Mouse (Mus musculus): ENCODE measurements around the gene Tfap2c. TPM values are rescaled to one million over a fixed set of nuclear protein-coding genes. Genes with fewer than 3 reads are reported as not detected.

Tfap2c gene
- total RNA-seq, 1 experiment: 19.7 TPM

- peak; percentile 66 for DNase-seq (ENCODE audit: low read depth, low spot score)
- no peak overlapping the region; the same call in 1 of the 2 replicates for H3K9ac ChIP-seq (ENCODE audit: insufficient read depth, low read depth, low read length, poor library complexity, severe bottlenecking)
- peak overlapping the region; percentile 35; the same call in 1 of the 2 replicates for H3K27ac ChIP-seq (ENCODE audit: insufficient read depth, low read depth, low read length, poor library complexity, severe bottlenecking)
- H3K36me3 ChIP-seq (ENCODE audit: control insufficient read depth, insufficient read depth, low read length, poor library complexity, severe bottlenecking): peaks cover 2% of the 10 kb centered on the region; the same call in 1 of the 2 replicates
- H3K4me3 ChIP-seq (ENCODE audit: insufficient read depth in 1 of 2, low read depth in 1 of 2, low read length in 2 of 2, poor library complexity in 1 of 2, severe bottlenecking in 1 of 2): no peak overlapping the region
- no peaks in the 10 kb centered on the region for H3K9me3 ChIP-seq (ENCODE audit: control insufficient read depth, insufficient read depth, low read depth, low read length)
- TF ChIP-seq HCFC1 (IDR thresholded peaks at IDR 0.05; ENCODE audit: borderline replicate concordance, insufficient read depth, low read length) (no peak), MAFK (IDR thresholded peaks at IDR 0.05; ENCODE audit: insufficient read depth, low read depth, low read length) (no peak), ZNF384 (IDR thresholded peaks at IDR 0.05; ENCODE audit: low read depth, low read length) (no peak), ZC3H11A (IDR thresholded peaks at IDR 0.05; ENCODE audit: borderline replicate concordance, low read depth, low read length) (no peak), CHD2 (IDR thresholded peaks at IDR 0.05; ENCODE audit: low read depth, low read length) (no peak)
- in situ Hi-C loops (cut with MboI; ENCODE audit: low sequenced_read_pairs in 2 of 2, unreplicated experiment in 2 of 2): no loop called here
- H3K4me1 ChIP-seq (ENCODE audit: control insufficient read depth in 2 of 2, insufficient read depth in 2 of 2, low read length in 2 of 2, poor library complexity in 1 of 2): peaks cover 0 to 41% of the 10 kb centered on the region in 2 experiments
These were observed 28.6 kb upstream of the Tfap2c start for GRCm38 (mm10) chr2:172520616-172521371.

- H3K4me1 ChIP-seq (ENCODE audit: control insufficient read depth in 2 of 2, insufficient read depth in 2 of 2, low read length in 2 of 2, poor library complexity in 1 of 2): peaks cover 0 to 33% of the 10 kb centered on the region in 2 experiments
- peak overlapping the region; percentile 36; the same call in 1 of the 2 replicates for H3K9ac ChIP-seq (ENCODE audit: insufficient read depth, low read depth, low read length, poor library complexity, severe bottlenecking)
- H3K36me3 ChIP-seq (ENCODE audit: control insufficient read depth, insufficient read depth, low read length, poor library complexity, severe bottlenecking): peaks cover under 1% of the 10 kb centered on the region; the same call in 1 of the 2 replicates
- peak overlapping the region; percentile 59; the same call in 1 of the 2 replicates for H3K27ac ChIP-seq (ENCODE audit: insufficient read depth, low read depth, low read length, poor library complexity, severe bottlenecking)
- DNase-seq (ENCODE audit: low read depth, low spot score): no peak
- no peaks in the 10 kb centered on the region for H3K9me3 ChIP-seq (ENCODE audit: control insufficient read depth, insufficient read depth, low read depth, low read length)
- peak overlapping the region in 1 of 2 experiments; percentile 36; a peak in 1 of 4 replicates for H3K4me3 ChIP-seq (ENCODE audit: insufficient read depth in 1 of 2, low read depth in 1 of 2, low read length in 2 of 2, poor library complexity in 1 of 2, severe bottlenecking in 1 of 2)
- in situ Hi-C loops (cut with MboI; ENCODE audit: low sequenced_read_pairs in 2 of 2, unreplicated experiment in 2 of 2): no loop called here
- TF ChIP-seq MAFK (IDR thresholded peaks at IDR 0.05; ENCODE audit: insufficient read depth, low read depth, low read length) (no peak), ZC3H11A (IDR thresholded peaks at IDR 0.05; ENCODE audit: borderline replicate concordance, low read depth, low read length) (no peak), HCFC1 (IDR thresholded peaks at IDR 0.05; ENCODE audit: borderline replicate concordance, insufficient read depth, low read length) (no peak), ZNF384 (IDR thresholded peaks at IDR 0.05; ENCODE audit: low read depth, low read length) (no peak; the same call in 1 of the 2 replicates), CHD2 (IDR thresholded peaks at IDR 0.05; ENCODE audit: low read depth, low read length) (no peak)
These were observed 26.9 kb upstream of the Tfap2c start for GRCm38 (mm10) chr2:172522528-172522927.

- DNase-seq (ENCODE audit: low read depth, low spot score): no peak
- TF ChIP-seq HCFC1 (IDR thresholded peaks at IDR 0.05; ENCODE audit: borderline replicate concordance, insufficient read depth, low read length): no peak
- no peak for TF ChIP-seq MAFK (IDR thresholded peaks at IDR 0.05; ENCODE audit: insufficient read depth, low read depth, low read length)
- no peaks in the 10 kb centered on the region for H3K36me3 ChIP-seq (ENCODE audit: control insufficient read depth, insufficient read depth, low read length, poor library complexity, severe bottlenecking)
- in situ Hi-C loops (cut with MboI; ENCODE audit: low sequenced_read_pairs in 2 of 2, unreplicated experiment in 2 of 2): no loop called here
- peaks cover 4 to 13% of the 10 kb centered on the region in 2 experiments for H3K4me1 ChIP-seq (ENCODE audit: control insufficient read depth in 2 of 2, insufficient read depth in 2 of 2, low read length in 2 of 2, poor library complexity in 1 of 2)
- peak overlapping the region; percentile 49; the same call in 1 of the 2 replicates for H3K27ac ChIP-seq (ENCODE audit: insufficient read depth, low read depth, low read length, poor library complexity, severe bottlenecking)
- no peak overlapping the region for H3K4me3 ChIP-seq (ENCODE audit: insufficient read depth in 1 of 2, low read depth in 1 of 2, low read length in 2 of 2, poor library complexity in 1 of 2, severe bottlenecking in 1 of 2)
- H3K9ac ChIP-seq (ENCODE audit: insufficient read depth, low read depth, low read length, poor library complexity, severe bottlenecking): no peak overlapping the region
- H3K9me3 ChIP-seq (ENCODE audit: control insufficient read depth, insufficient read depth, low read depth, low read length): no peaks in the 10 kb centered on the region
These were observed 22.2 kb upstream of the Tfap2c start for GRCm38 (mm10) chr2:172527175-172527574.

GRCm38 (mm10) chr2:172543987-172544386 lies 5.4 kb upstream of the Tfap2c start:
- Histone ChIP-seq H3K4me3 (ENCODE audit: insufficient read depth in 1 of 2, low read depth in 1 of 2, low read length in 2 of 2, poor library complexity in 1 of 2, severe bottlenecking in 1 of 2) (no peak overlapping the region), H3K27ac (ENCODE audit: insufficient read depth, low read depth, low read length, poor library complexity, severe bottlenecking) (peak overlapping the region; percentile 61; the same call in 1 of the 2 replicates), H3K4me1 (ENCODE audit: control insufficient read depth in 2 of 2, insufficient read depth in 2 of 2, low read length in 2 of 2, poor library complexity in 1 of 2) (peaks cover 6 to 20% of the 10 kb centered on the region in 2 experiments), H3K9me3 (ENCODE audit: control insufficient read depth, insufficient read depth, low read depth, low read length) (no peaks in the 10 kb centered on the region), H3K9ac (ENCODE audit: insufficient read depth, low read depth, low read length, poor library complexity, severe bottlenecking) (no peak overlapping the region), H3K36me3 (ENCODE audit: control insufficient read depth, insufficient read depth, low read length, poor library complexity, severe bottlenecking) (no peaks in the 10 kb centered on the region)
- TF ChIP-seq MAFK (IDR thresholded peaks at IDR 0.05; ENCODE audit: insufficient read depth, low read depth, low read length) (no peak), ZNF384 (IDR thresholded peaks at IDR 0.05; ENCODE audit: low read depth, low read length) (no peak), HCFC1 (IDR thresholded peaks at IDR 0.05; ENCODE audit: borderline replicate concordance, insufficient read depth, low read length) (no peak), ZC3H11A (IDR thresholded peaks at IDR 0.05; ENCODE audit: borderline replicate concordance, low read depth, low read length) (no peak), CHD2 (IDR thresholded peaks at IDR 0.05; ENCODE audit: low read depth, low read length) (no peak)
- in situ Hi-C loops (cut with MboI; ENCODE audit: low sequenced_read_pairs in 2 of 2, unreplicated experiment in 2 of 2): no loop called here
- no peak for DNase-seq (ENCODE audit: low read depth, low spot score)
